Mouse (Mus musculus) stomach, embryonic 16.5 days (tissue): ENCODE data around the gene Fut11. TPM values are rescaled to one million over a fixed set of nuclear protein-coding genes. Genes with fewer than 3 reads are reported as not detected.

Experiments
- ATAC-seq: fragments of 200-750 bp; cut with Nextera tagmentation; 2 replicates; pipeline ENCODE4 v1.8.0; 2017; ENCODE audit warnings: moderate number of reproducible peaks, moderate TSS enrichment; ENCODE audit not compliant: insufficient read depth, low FRiP score
- H3K27ac ChIP-seq: fragments of 300-500 bp; sonication (generic); 2 replicates; pipeline ENCODE4 v1.5.1; 2014; ENCODE audit warnings: low read length
- H3K27me3 ChIP-seq: fragments of 300-500 bp; sonication (generic); 2 replicates; pipeline ENCODE4 v1.6.1; 2014; ENCODE audit warnings: low read length, control low read depth, mixed read lengths; ENCODE audit not compliant: control insufficient read depth, insufficient read depth
- H3K36me3 ChIP-seq: fragments of 300-500 bp; sonication (generic); 2 replicates; pipeline ENCODE4 v1.6.1; 2014; ENCODE audit warnings: low read length; ENCODE audit not compliant: control insufficient read depth, insufficient read depth
- H3K4me1 ChIP-seq: fragments of 300-500 bp; sonication (generic); 2 replicates; pipeline ENCODE4 v1.6.1; 2014; ENCODE audit warnings: low read length, control low read depth, mixed read lengths; ENCODE audit not compliant: control insufficient read depth, insufficient read depth
- H3K4me2 ChIP-seq: fragments of 300-500 bp; sonication (generic); 2 replicates; pipeline ENCODE4 v1.6.1; 2014; ENCODE audit warnings: low read depth, low read length, mixed read lengths
- H3K4me3 ChIP-seq: fragments of 300-500 bp; sonication (generic); replicated peaks from 2 replicates; pipeline ENCODE4 v1.5.1; 2014; ENCODE audit warnings: mild to moderate bottlenecking, low read length
- H3K9ac ChIP-seq: fragments of 300-500 bp; sonication (generic); 2 replicates; pipeline ENCODE4 v1.6.1; 2014; ENCODE audit warnings: low read length
- H3K9me3 ChIP-seq: fragments of 300-500 bp; sonication (generic); replicated peaks from 2 replicates; pipeline ENCODE4 v1.6.1; 2016; ENCODE audit warnings: low read length, control low read depth; ENCODE audit not compliant: control insufficient read depth
- WGBS: fragments of 180-500 bp; shearing (Covaris S2); extraction: QIAGEN DNeasy Blood & Tissue Kit; methylation state at CpG from one replicate; pipeline ENCODE4 v1.1.7; 2014; 5-methylcytosine and 5-hydroxymethylcytosine counted together
- polyA plus RNA-seq: library from polyadenylated mRNA; unstranded; fragments of >200 nt; fragmentation: Nextera tagmentation; extraction: Ambion mirVana; gene quantifications from 2 replicates; pipeline ENCODE4 v1.2.1, GENCODE M21; 2015

The Fut11 gene
- polyA plus RNA-seq, 1 experiment from 2014 or later = 18.3 TPM

- 85% methylated on average over 6 of the region's 6 CpGs for WGBS
- no peak for ATAC-seq
Measured at GRCm38 (mm10) chr14:20658902-20659301, 35.9 kb upstream of the Fut11 start.

DNA sequence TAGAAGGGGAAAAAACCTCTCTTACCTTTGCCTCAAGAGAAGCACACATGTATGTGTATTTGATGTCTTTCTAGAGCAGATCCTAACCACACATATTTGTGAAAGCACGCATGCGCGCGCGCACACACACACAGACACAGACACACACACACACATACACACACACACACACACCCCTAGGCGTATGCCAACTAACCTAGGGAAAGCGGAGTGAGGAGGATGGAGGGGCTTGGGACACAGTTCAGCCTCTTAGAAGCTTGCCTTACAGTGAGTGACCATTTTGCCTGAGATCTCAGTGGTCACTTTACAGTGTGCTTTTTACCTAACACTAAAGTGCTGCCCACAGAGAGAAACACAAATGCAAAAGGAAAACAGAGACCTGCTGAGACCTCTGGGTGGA is 35.1 kb upstream of the Fut11 start:
- H3K27me3 ChIP-seq = peaks cover 3% of the 10 kb centered on the region; the same call in 1 of the 2 replicates
- H3K9me3 ChIP-seq = no peaks in the 10 kb centered on the region
- no peak overlapping the region for H3K4me3 ChIP-seq
- peaks cover 16% of the 10 kb centered on the region for H3K4me1 ChIP-seq
- WGBS = 97% methylated on average over 7 of the region's 7 CpGs
- no peak overlapping the region for H3K27ac ChIP-seq
- no peak overlapping the region for H3K4me2 ChIP-seq
- H3K36me3 ChIP-seq = no peaks in the 10 kb centered on the region
- H3K9ac ChIP-seq = no peak overlapping the region
- ATAC-seq = no peak

More at GRCm38 (mm10) chr14:20658902-20659301, 35.9 kb upstream of the Fut11 start:
- Histone ChIP-seq H3K27ac (no peak overlapping the region), H3K9ac (no peak overlapping the region), H3K4me1 (peaks cover 16% of the 10 kb centered on the region), H3K4me2 (no peak overlapping the region), H3K27me3 (peaks cover 3% of the 10 kb centered on the region; the same call in 1 of the 2 replicates), H3K4me3 (no peak overlapping the region), H3K36me3 (no peaks in the 10 kb centered on the region), H3K9me3 (no peaks in the 10 kb centered on the region)

- peak overlapping the region; percentile 94 for H3K4me2 ChIP-seq
- H3K9me3 ChIP-seq = no peaks in the 10 kb centered on the region
- 2% methylated on average over 52 of the region's 52 CpGs for WGBS
- H3K4me1 ChIP-seq = peaks cover 16% of the 10 kb centered on the region
- peaks cover 3% of the 10 kb centered on the region; the same call in 1 of the 2 replicates for H3K27me3 ChIP-seq
- ATAC-seq = peak; percentile 88
- peak overlapping the region; percentile 77 for H3K4me3 ChIP-seq
- peak overlapping the region; percentile 95 for H3K27ac ChIP-seq
- peak overlapping the region; percentile 90 for H3K9ac ChIP-seq
- H3K36me3 ChIP-seq = no peaks in the 10 kb centered on the region
Measured at GRCm38 (mm10) chr14:20660827-20661660, 33.7 kb upstream of the Fut11 start.

GRCm38 (mm10) chr14:20661661-20662331 is 33.0 kb upstream of the Fut11 start:
- H3K4me2 ChIP-seq = peak overlapping the region; percentile 94
- H3K27ac ChIP-seq = peak overlapping the region; percentile 95
- 13% methylated on average over 19 of the region's 19 CpGs for WGBS
- H3K4me1 ChIP-seq = peaks cover 16% of the 10 kb centered on the region
- ATAC-seq = peak; percentile 11
- peak overlapping the region; percentile 77 for H3K4me3 ChIP-seq
- peaks cover 3% of the 10 kb centered on the region; the same call in 1 of the 2 replicates for H3K27me3 ChIP-seq
- H3K36me3 ChIP-seq = no peaks in the 10 kb centered on the region
- H3K9me3 ChIP-seq = no peaks in the 10 kb centered on the region
- peak overlapping the region; percentile 90 for H3K9ac ChIP-seq

GRCm38 (mm10) chr14:20662740-20663139 is 32.0 kb upstream of the Fut11 start:
- Histone ChIP-seq H3K27me3 (peaks cover 3% of the 10 kb centered on the region; the same call in 1 of the 2 replicates), H3K36me3 (no peaks in the 10 kb centered on the region), H3K9ac (peak overlapping the region; percentile 90; the same call in 1 of the 2 replicates), H3K4me3 (no peak overlapping the region), H3K4me2 (peak overlapping the region; percentile 94; the same call in 1 of the 2 replicates), H3K4me1 (peaks cover 16% of the 10 kb centered on the region), H3K27ac (no peak overlapping the region), H3K9me3 (no peaks in the 10 kb centered on the region)
- whole genome bisulfite sequencing = 74% methylated on average over 3 of the region's 3 CpGs
- no peak for ATAC-seq

- Histone ChIP-seq H3K4me3 (no peak overlapping the region), H3K27me3 (peaks cover 3% of the 10 kb centered on the region; the same call in 1 of the 2 replicates), H3K9me3 (no peaks in the 10 kb centered on the region), H3K9ac (no peak overlapping the region), H3K4me2 (no peak overlapping the region), H3K27ac (no peak overlapping the region), H3K4me1 (peaks cover 16% of the 10 kb centered on the region), H3K36me3 (no peaks in the 10 kb centered on the region)
- ATAC-seq = no peak
- WGBS = 61% methylated on average over 2 of the region's 2 CpGs
Measured at GRCm38 (mm10) chr14:20663601-20664000, 31.2 kb upstream of the Fut11 start.

- no peak overlapping the region for H3K4me3 ChIP-seq
- H3K27ac ChIP-seq = no peak overlapping the region
- ATAC-seq = no peak
- no peaks in the 10 kb centered on the region for H3K9me3 ChIP-seq
- peaks cover 16% of the 10 kb centered on the region for H3K4me1 ChIP-seq
- H3K36me3 ChIP-seq = no peaks in the 10 kb centered on the region
- H3K27me3 ChIP-seq = peaks cover 3% of the 10 kb centered on the region; the same call in 1 of the 2 replicates
- 53% methylated on average over 3 of the region's 3 CpGs for WGBS
- no peak overlapping the region for H3K4me2 ChIP-seq
- no peak overlapping the region for H3K9ac ChIP-seq
Measured at GRCm38 (mm10) chr14:20664436-20664835, 30.3 kb upstream of the Fut11 start.

DNA sequence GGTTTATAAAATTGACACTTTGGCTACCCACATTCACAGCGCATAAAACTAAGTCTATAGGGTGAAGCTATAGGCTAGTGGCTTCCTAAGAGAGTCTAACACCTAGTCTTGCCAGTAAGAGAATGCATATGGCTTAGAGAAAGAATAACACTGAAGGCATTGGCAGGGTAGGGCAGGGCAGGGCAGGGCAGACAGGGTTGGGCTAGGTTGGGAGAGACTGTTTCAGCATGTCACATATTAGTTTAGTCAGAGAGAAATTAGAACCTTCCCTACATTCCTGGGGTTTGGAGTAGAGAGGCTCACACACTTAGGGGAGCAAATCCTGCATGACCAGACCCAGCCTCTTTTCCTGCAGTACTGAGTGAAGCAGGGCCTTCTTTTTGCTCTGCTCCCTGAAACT is 27.3 kb upstream of the Fut11 start:
- ATAC-seq = peak; percentile 71; the same call in 1 of the 2 replicates
- 70% methylated on average over 1 of the region's 1 CpGs for WGBS
- no peak overlapping the region for H3K4me2 ChIP-seq
- H3K9ac ChIP-seq = no peak overlapping the region
- H3K9me3 ChIP-seq = no peaks in the 10 kb centered on the region
- no peaks in the 10 kb centered on the region for H3K36me3 ChIP-seq
- no peaks in the 10 kb centered on the region for H3K27me3 ChIP-seq
- H3K4me1 ChIP-seq = 0 out of 2 replicates have a peak, but pooled peaks cover under 1% of the 10 kb centered on the region
- H3K27ac ChIP-seq = peak overlapping the region; percentile 62; the same call in 1 of the 2 replicates
- H3K4me3 ChIP-seq = no peak overlapping the region
